Mouse (Mus musculus) olfactory bulb, adult 2 months (tissue): Measurements from ENCODE around the gene Insl5.

Experiments used
- CTCF ChIP-seq: fragments of 200-500 bp; IDR thresholded peaks from 2 replicates; pipeline ENCODE4 v1.5.1; 2012; ENCODE audit warnings: low read depth, mild to moderate bottlenecking, low read length, moderate library complexity; ENCODE audit not compliant: insufficient read depth
- POLR2A ChIP-seq: fragments of 200-500 bp; IDR thresholded peaks from 2 replicates; pipeline ENCODE4 v1.6.1; 2012; ENCODE audit warnings: mild to moderate bottlenecking, low read depth, low read length, moderate library complexity; ENCODE audit not compliant: insufficient read depth

- TF ChIP-seq CTCF: no peak
- TF ChIP-seq POLR2A: no peak
These were observed 37.3 kb downstream of the Insl5 start for GRCm38 (mm10) chr4:102989391-102989790.
